Mouse (Mus musculus): Measurements from ENCODE around the gene Dido1. TPM values are rescaled to one million over a fixed set of nuclear protein-coding genes. Genes with fewer than 3 reads are reported as not detected.

The Dido1 gene
- 29.3 and 31.7 TPM in 2 replicates for polyA plus RNA-seq (2015; fragmentation: Nextera tagmentation; extraction: Ambion mirVana)

DNA sequence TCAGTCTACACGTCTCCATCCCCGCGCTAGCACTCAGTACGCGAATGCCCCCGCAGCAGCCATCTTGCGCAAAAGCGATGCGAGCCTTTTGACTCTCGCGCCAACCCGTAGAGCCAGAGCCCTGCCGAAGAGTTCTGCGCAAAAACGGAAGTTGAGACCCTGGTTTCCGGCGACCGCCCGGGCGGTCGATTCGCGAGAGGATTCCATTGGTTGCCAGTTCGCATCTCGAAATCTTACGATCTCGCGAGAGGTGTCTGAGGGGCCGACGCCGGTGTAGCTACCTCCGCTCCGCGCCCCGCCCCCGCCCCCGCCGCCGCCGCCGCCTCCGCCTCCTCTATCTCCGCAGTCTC lies at the start of gene Dido1, which contains the start of gene Gid8:
TSS of gene Dido1 (minus strand) at position 77 of the 350 bp plus-strand sequence.
TSS of gene Gid8 (plus strand) at position 195 of the 350 bp plus-strand sequence.
- Histone ChIP-seq H3K27me3 (no peaks in the 10 kb centered on the region), H3K27ac (peak within 1 kb of the TSS; percentile 82)

DNA sequence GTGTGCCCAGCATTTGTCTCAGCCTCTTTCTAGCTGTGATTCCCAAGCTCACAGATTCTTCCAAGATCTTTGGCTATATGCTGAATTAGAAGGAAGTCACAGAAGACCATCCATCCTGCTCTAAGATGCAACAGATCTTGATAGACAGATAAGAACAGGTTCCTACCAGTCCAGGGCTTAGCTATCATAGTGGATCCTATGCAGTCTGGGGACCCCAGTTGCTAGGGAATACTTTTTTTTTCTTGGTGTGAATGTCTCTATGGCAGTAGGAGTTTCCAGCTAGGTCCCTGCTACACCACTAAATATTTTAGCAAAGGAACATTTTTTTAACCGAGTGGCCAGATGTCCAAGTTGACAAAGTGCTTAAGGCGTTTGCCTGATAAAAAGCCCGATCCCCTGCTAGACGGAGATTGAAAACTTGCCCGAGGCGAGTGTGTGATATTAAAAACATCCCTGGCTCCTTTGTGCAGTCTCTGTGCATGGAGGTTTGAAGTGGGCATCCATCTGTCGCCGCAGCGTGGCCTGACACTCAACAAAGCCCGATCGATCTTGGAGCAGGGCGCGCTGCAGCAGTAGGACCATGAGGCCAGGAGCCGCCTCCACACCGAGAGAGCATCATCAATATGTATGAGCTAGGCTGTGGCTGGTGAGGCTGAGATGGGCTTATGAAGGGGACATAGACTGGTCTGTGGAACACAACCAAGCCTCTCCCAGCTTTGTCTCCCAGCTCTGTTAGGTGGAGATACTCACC lies 48.9 kb upstream of the Dido1 start:
- 41% methylated on average over 15 of the region's 15 CpGs for WGBS
- no peak for ATAC-seq (ENCODE audit: borderline replicate concordance, extremely low read depth, low FRiP score, low TSS enrichment)
- Histone ChIP-seq H3K4me2 (no peak overlapping the region), H3K4me3 (no peak overlapping the region), H3K27me3 (no peaks in the 10 kb centered on the region), H3K27ac (no peak overlapping the region), H3K9me3 (no peaks in the 10 kb centered on the region), H3K36me3 (no peaks in the 10 kb centered on the region), H3K9ac (no peak overlapping the region), H3K4me1 (no peaks in the 10 kb centered on the region)

More for the DNA sequence above, at the start of gene Dido1, which contains the start of gene Gid8:
- peaks cover 26% of the 10 kb centered on the region for H3K4me1 ChIP-seq
- peak within 1 kb of the TSS; percentile 61 for H3K4me2 ChIP-seq
- H3K9me3 ChIP-seq, result no peaks in the 10 kb centered on the region
- H3K36me3 ChIP-seq, result peaks cover 11% of the 10 kb centered on the region
- H3K9ac ChIP-seq, result peak within 1 kb of the TSS; percentile 100
- peak; percentile 94 for ATAC-seq (ENCODE audit: borderline replicate concordance, extremely low read depth, low FRiP score, low TSS enrichment)
- peak within 1 kb of the TSS; percentile 100 for H3K4me3 ChIP-seq
- WGBS, result 1% methylated on average over 36 of the region's 43 CpGs

DNA sequence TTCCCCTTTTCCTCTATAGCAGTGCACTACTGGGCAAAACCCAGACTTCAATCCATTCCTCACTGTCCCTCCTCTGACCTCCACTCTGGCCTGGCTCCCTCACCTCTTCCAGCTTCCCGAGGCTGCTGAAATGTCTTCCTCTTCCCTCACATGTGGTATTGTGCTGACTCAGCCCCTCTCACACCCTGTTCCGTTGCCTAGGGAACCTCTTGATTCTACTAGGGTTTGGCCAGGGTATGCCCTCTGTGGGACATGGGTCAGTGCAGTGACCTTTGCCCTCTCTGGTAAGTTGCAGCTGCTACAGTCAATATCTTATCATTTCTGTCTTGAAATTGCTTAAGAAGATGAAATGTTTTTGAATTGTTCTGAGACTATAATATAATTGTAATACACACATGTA lies 47.0 kb upstream of the Dido1 start:
- Histone ChIP-seq H3K4me1 (no peaks in the 10 kb centered on the region), H3K27me3 (no peaks in the 10 kb centered on the region), H3K9ac (no peak overlapping the region), H3K4me2 (no peak overlapping the region), H3K9me3 (no peaks in the 10 kb centered on the region), H3K36me3 (no peaks in the 10 kb centered on the region), H3K4me3 (no peak overlapping the region), H3K27ac (no peak overlapping the region)
- ATAC-seq (ENCODE audit: borderline replicate concordance, extremely low read depth, low FRiP score, low TSS enrichment), result no peak
- WGBS, result 47% methylated on average over 2 of the region's 2 CpGs

DNA sequence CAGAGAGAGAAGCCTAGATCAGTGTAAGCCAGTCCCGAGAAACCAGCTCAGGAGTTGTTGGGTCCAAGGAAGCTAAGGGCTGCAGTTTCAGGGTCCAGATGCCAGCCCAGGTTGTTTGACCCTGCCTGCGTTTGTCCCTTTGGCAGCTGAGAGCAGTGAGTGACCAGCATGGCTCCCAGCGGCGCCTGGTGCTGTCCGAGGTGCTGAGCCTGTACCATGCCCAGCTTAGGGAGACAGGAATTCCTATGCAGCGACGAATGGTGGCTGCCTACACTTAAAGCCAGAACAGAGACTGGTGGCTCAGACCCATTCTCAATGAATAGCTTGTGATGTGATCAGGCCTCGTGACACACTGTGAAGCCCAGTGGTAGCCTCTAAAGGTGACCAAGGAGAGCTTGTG lies 46.1 kb upstream of the Dido1 start:
- ATAC-seq (ENCODE audit: borderline replicate concordance, extremely low read depth, low FRiP score, low TSS enrichment), result no peak
- WGBS, result 2% methylated on average over 8 of the region's 8 CpGs
- Histone ChIP-seq H3K27me3 (no peaks in the 10 kb centered on the region), H3K4me1 (no peaks in the 10 kb centered on the region), H3K9ac (no peak overlapping the region), H3K4me3 (no peak overlapping the region), H3K4me2 (no peak overlapping the region), H3K27ac (no peak overlapping the region), H3K9me3 (no peaks in the 10 kb centered on the region), H3K36me3 (no peaks in the 10 kb centered on the region)

DNA sequence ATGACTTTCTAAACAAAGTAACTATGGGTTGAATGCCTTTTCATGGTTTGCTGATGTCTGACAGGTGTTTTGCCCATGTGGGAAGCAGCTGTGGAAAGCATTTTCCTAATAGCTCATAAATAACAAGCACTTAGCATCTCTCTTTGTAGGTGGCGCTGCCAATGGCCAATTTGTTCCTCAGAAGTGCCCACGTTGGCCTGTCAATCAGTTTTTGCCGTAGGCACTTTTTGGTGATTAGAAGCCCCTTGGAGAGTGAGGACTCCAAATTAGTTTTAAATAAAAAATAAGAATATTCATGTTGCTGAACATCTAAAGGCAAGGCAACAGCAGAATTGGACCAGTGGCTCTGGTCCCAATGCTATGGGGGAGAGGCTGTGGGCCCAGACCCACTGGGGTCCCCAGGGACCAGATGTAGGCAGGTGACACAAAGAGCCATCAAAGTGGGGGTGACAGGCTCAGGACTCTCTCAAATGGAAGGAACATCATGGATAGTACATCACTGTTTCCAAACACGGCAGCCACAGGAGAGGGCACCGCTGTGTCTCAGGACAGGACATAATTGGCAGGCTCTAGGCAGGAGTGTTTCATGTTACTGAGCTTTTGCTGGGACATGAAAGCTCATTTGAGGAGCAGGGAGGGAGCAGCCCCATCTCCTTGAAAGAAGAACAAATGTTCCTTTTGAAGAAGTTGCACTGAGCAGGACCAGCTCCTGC lies 45.3 kb upstream of the Dido1 start:
- WGBS, result 75% methylated on average over 5 of the region's 5 CpGs
- Histone ChIP-seq H3K9ac (no peak overlapping the region), H3K27ac (no peak overlapping the region), H3K4me2 (no peak overlapping the region), H3K27me3 (no peaks in the 10 kb centered on the region), H3K4me1 (no peaks in the 10 kb centered on the region), H3K36me3 (no peaks in the 10 kb centered on the region), H3K9me3 (no peaks in the 10 kb centered on the region), H3K4me3 (no peak overlapping the region)
- no peak for ATAC-seq (ENCODE audit: borderline replicate concordance, extremely low read depth, low FRiP score, low TSS enrichment)

DNA sequence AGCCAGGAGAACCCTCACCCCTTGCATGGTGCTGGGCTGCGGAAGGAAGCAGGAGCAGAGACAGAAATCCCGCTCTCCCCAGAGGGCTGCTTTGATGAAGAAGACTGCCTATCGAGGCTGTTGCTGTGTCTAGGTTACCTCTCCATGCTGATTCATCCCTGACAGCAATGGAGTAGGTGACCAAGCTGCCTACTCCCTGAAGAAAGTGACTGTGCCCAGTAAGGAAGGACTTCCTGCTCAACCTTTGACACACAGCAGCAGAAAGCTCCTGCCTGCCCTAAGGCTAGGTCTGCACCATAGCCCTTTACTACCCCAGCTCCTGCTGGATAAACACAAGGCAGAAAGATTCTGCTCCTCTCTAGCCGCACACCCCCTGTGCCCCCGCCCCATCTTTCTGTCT lies 39.1 kb upstream of the Dido1 start:
- Histone ChIP-seq H3K36me3 (no peaks in the 10 kb centered on the region), H3K9me3 (no peaks in the 10 kb centered on the region), H3K4me3 (no peak overlapping the region), H3K4me1 (no peaks in the 10 kb centered on the region), H3K27me3 (no peaks in the 10 kb centered on the region), H3K4me2 (no peak overlapping the region), H3K9ac (no peak overlapping the region), H3K27ac (no peak overlapping the region)
- no peak for ATAC-seq (ENCODE audit: borderline replicate concordance, extremely low read depth, low FRiP score, low TSS enrichment)
- WGBS, result 39% methylated on average over 5 of the region's 5 CpGs

DNA sequence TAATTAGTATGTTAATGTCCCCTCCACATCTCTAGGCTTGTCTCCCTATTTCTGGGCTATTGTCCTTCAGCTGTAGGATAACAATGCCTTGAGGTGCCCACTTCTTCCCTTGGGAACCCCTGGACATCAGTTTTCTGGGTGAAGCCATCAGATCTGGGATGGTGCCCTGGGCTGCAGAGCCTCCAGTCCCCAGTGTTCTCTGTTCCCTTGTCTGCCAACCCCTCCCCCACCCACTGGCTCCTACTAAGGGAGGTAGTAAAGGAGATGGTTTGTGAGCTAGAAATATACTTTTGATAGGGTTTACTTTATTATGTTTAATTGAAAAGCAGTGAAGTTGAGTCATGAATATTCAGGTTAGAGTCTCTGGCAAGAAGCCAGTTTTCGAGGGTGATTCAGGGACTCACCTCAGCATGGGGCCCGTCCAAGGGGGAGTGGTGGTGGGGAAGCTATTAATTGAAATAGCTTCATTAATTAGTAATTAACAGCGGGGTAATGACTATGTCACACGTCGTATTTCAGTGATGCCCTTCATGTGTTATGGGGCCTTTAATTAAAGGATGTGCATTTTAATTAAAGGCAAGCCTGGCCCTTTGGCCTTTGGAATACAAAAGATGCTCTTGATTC lies 36.9 kb upstream of the Dido1 start:
- Histone ChIP-seq H3K4me3 (no peak overlapping the region), H3K27ac (no peak overlapping the region), H3K9ac (no peak overlapping the region), H3K4me2 (no peak overlapping the region), H3K9me3 (no peaks in the 10 kb centered on the region), H3K36me3 (no peaks in the 10 kb centered on the region), H3K4me1 (no peaks in the 10 kb centered on the region), H3K27me3 (no peaks in the 10 kb centered on the region)
- WGBS, result 37% methylated on average over 5 of the region's 5 CpGs
- no peak for ATAC-seq (ENCODE audit: borderline replicate concordance, extremely low read depth, low FRiP score, low TSS enrichment)

DNA sequence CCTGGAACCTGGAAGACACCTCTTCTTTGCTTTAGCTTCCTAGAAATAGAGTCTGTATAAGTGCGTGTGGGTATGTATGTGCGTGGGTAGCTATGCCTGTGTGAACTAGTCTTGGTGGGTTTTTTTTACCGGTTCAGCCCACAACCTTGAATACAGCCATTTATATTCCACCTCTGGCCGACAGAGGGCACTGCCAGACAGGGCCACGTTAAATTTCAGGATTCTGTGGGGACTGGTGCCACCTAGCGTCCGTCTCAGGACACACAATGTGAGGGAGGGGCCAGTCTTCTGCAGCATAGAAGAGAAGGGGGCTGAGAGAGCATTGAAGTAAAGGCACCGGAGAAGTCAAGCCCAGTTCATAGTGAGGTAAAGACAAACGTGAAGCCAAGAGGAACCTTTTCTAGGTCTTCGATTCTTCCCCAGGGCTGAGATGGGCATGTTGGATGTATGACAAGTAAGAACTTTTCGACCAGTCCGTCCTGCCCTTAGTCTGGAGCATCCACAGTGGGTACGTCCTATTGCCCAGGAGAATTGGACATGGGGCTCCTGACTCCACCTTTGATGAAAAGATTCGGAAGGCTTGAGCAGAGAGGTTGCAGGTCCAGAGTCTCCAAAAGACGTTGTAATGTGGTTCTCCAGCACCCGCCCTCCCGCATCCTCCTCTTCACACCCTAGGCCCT lies 35.6 kb upstream of the Dido1 start:
- H3K36me3 ChIP-seq, result no peaks in the 10 kb centered on the region
- H3K9me3 ChIP-seq, result no peaks in the 10 kb centered on the region
- no peak overlapping the region for H3K4me2 ChIP-seq
- no peaks in the 10 kb centered on the region for H3K4me1 ChIP-seq
- H3K9ac ChIP-seq, result no peak overlapping the region
- no peak overlapping the region for H3K4me3 ChIP-seq
- no peak overlapping the region for H3K27ac ChIP-seq
- H3K27me3 ChIP-seq, result no peaks in the 10 kb centered on the region
- ATAC-seq (ENCODE audit: borderline replicate concordance, extremely low read depth, low FRiP score, low TSS enrichment), result peak; percentile 43
- 32% methylated on average over 17 of the region's 17 CpGs for WGBS

DNA sequence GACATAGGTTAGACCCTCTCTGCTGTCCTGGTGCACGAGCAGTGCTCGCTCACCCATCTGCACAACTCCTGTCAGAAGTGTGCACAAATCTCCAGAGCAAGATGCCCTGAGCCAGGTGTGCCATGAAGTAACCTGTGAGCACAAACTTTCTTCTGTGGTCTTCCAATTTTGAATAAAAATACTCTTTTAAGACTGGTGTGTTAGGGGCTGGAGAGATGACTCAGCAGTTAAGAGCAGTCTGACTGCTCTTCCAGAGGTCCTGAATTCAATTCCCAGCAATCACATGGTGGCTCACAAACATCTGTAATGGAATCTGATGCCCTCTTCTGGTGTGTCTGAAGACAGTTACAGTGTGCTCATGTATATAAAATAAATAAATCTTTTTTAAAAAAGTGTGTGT lies 33.5 kb upstream of the Dido1 start:
- Histone ChIP-seq H3K4me3 (no peak overlapping the region), H3K27ac (no peak overlapping the region), H3K36me3 (no peaks in the 10 kb centered on the region), H3K27me3 (no peaks in the 10 kb centered on the region), H3K4me1 (no peaks in the 10 kb centered on the region), H3K4me2 (no peak overlapping the region), H3K9me3 (no peaks in the 10 kb centered on the region), H3K9ac (no peak overlapping the region)
- ATAC-seq (ENCODE audit: borderline replicate concordance, extremely low read depth, low FRiP score, low TSS enrichment), result no peak
- 85% methylated on average over 2 of the region's 2 CpGs for WGBS

DNA sequence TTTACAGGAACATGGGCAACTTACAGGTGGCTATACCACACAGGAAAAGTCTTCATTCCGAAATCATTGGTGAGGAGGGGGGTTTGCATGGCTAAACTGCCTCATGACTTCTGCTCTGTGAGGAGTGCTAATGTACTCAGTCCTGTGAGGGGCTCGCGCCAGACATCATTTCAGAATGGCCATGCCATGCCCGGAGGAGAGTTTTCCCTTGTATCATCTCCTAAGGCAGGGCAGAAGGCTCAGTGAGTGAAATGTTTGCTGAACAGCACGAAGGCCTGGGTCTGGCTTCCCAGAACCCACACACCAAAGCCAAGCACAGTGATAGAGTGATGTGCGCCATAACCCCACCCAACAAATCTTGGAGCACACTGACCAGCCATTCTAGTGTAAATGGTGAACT lies 33.0 kb upstream of the Dido1 start:
- H3K4me3 ChIP-seq, result no peak overlapping the region
- no peaks in the 10 kb centered on the region for H3K9me3 ChIP-seq
- 76% methylated on average over 6 of the region's 6 CpGs for WGBS
- H3K27me3 ChIP-seq, result no peaks in the 10 kb centered on the region
- H3K4me2 ChIP-seq, result no peak overlapping the region
- H3K4me1 ChIP-seq, result no peaks in the 10 kb centered on the region
- ATAC-seq (ENCODE audit: borderline replicate concordance, extremely low read depth, low FRiP score, low TSS enrichment), result no peak
- H3K36me3 ChIP-seq, result no peaks in the 10 kb centered on the region
- no peak overlapping the region for H3K9ac ChIP-seq
- no peak overlapping the region for H3K27ac ChIP-seq

DNA sequence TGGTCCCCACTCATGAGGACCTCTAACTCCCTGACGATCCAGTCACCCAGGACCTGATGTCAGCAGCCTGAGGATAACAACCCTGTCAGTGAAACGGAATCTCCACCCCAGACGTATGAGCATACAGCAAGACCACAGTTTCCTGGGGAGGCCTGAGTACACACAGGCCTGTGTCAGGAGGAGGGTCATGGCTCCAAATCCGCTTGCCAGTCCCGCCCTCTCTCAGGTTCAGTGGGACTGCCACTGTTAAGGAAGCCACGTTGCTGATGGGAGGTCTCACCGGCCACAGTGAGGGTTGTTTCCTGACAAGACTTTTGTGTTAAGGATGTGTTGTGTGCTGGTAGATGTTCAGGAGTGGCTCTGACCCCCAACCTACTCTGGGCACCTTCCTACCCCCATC lies 31.6 kb upstream of the Dido1 start:
- Histone ChIP-seq H3K36me3 (no peaks in the 10 kb centered on the region), H3K4me2 (no peak overlapping the region), H3K27ac (no peak overlapping the region), H3K4me3 (no peak overlapping the region), H3K9ac (no peak overlapping the region), H3K9me3 (no peaks in the 10 kb centered on the region), H3K4me1 (no peaks in the 10 kb centered on the region), H3K27me3 (no peaks in the 10 kb centered on the region)
- ATAC-seq (ENCODE audit: borderline replicate concordance, extremely low read depth, low FRiP score, low TSS enrichment), result no peak
- WGBS, result 64% methylated on average over 7 of the region's 7 CpGs

DNA sequence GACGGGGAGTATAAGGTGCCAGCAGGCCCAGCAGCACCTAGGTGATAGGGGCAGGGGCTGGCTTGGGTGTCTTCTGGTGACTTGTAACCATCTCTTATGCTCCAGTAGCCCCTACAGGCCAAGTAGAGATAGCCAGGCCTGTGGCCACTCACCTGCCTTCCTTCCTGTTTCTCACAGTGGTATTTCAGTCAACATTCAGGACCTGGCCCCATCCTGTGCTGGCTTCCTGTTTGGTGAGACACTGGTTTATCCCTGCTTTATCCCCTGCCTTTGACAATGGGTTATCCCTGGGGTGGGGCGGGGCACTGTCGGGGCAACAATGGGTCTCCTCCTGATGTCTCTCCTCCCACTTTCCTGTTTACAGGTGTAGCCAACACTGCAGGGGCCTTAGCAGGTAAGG lies 30.6 kb upstream of the Dido1 start:
- no peaks in the 10 kb centered on the region for H3K9me3 ChIP-seq

More for the DNA sequence above, 30.6 kb upstream of the Dido1 start:
- Histone ChIP-seq H3K4me3 (no peak overlapping the region), H3K27me3 (no peaks in the 10 kb centered on the region), H3K27ac (no peak overlapping the region), H3K36me3 (no peaks in the 10 kb centered on the region), H3K4me1 (no peaks in the 10 kb centered on the region), H3K4me2 (no peak overlapping the region), H3K9ac (no peak overlapping the region)
- 17% methylated on average over 3 of the region's 3 CpGs for WGBS
- ATAC-seq (ENCODE audit: borderline replicate concordance, extremely low read depth, low FRiP score, low TSS enrichment), result no peak
